Mouse (Mus musculus): Measurements from ENCODE around the gene Defb23. TPM values are rescaled to one million over a fixed set of nuclear protein-coding genes. Genes with fewer than 3 reads are reported as not detected.
A peak's percentile ranks its signal among the peaks of the same experiment; 100 is the strongest.
"Not testable (repeated sequence)": the region's sequence is repeated elsewhere in the genome, so short reads cannot be mapped to it uniquely, and the experiment has no call there.

The Defb23 gene
- total and polyA plus RNA-seq, 3 experiments: not detected

- Histone ChIP-seq H3K27ac (peak overlapping the region; percentile 71), H3K36me3 (ENCODE audit: control insufficient read depth, insufficient read depth, low read length) (no peaks in the 10 kb centered on the region), H3K27me3 (ENCODE audit: control insufficient read depth, insufficient read depth, low read length) (no peaks in the 10 kb centered on the region), H3K79me2 (replicated peaks; ENCODE audit: control insufficient read depth, insufficient read depth, low read length) (no peaks in the 10 kb centered on the region), H3K4me3 (no peak overlapping the region), H3K9ac (ENCODE audit: low read depth, low read length) (no peak overlapping the region), H3K4me1 (ENCODE audit: control insufficient read depth, insufficient read depth, low read length) (peaks cover 3% of the 10 kb centered on the region)
- WGBS: 59% methylated on average over 7 of the region's 7 CpGs
- TF ChIP-seq POLR2A (IDR thresholded peaks at IDR 0.05; ENCODE audit: insufficient read depth, low read depth, low read length) (no peak), CTCF (IDR thresholded peaks at IDR 0.05) (no peak), EP300 (IDR thresholded peaks at IDR 0.05; ENCODE audit: insufficient read depth, low read depth, low read length) (no peak)
- DNase-seq: peak; percentile 35 to 65
- intact Hi-C loops (cut with DNase I): loop anchor here (2.0 kb wide), 1 partner anchor 22 kb away; the partner anchor contains the start of genes 6820408C15Rik and Zcchc3
Observed at GRCm38 (mm10) chr2:152436405-152436901, 28.0 kb downstream of the Defb23 start.

GRCm38 (mm10) chr2:152428481-152428880 lies 35.9 kb downstream of the Defb23 start:
- H3K79me2 ChIP-seq (replicated peaks; ENCODE audit: control insufficient read depth, insufficient read depth, low read length); H3K36me3 ChIP-seq (ENCODE audit: control insufficient read depth, insufficient read depth, low read length); DNase-seq; H3K27ac ChIP-seq; H3K4me1 ChIP-seq (ENCODE audit: control insufficient read depth, insufficient read depth, low read length); H3K27me3 ChIP-seq (ENCODE audit: control insufficient read depth, insufficient read depth, low read length); intact Hi-C loops (cut with DNase I); H3K4me3 ChIP-seq; H3K9ac ChIP-seq (ENCODE audit: low read depth, low read length): not testable (repeated sequence)
- peak; percentile 28 for TF ChIP-seq CTCF (IDR thresholded peaks at IDR 0.05)
- WGBS: 80% methylated on average over 2 of the region's 2 CpGs

- intact Hi-C loops (cut with DNase I): no loop called here
- Histone ChIP-seq H3K4me1 (ENCODE audit: control insufficient read depth, insufficient read depth, low read length) (no peaks in the 10 kb centered on the region), H3K27me3 (ENCODE audit: control insufficient read depth, insufficient read depth, low read length) (no peaks in the 10 kb centered on the region), H3K36me3 (ENCODE audit: control insufficient read depth, insufficient read depth, low read length) (no peaks in the 10 kb centered on the region), H3K79me2 (replicated peaks; ENCODE audit: control insufficient read depth, insufficient read depth, low read length) (no peaks in the 10 kb centered on the region), H3K9ac (ENCODE audit: low read depth, low read length) (no peak overlapping the region), H3K27ac (no peak overlapping the region), H3K4me3 (no peak overlapping the region)
- DNase-seq: no peak
- 21% methylated on average over 12 of the region's 12 CpGs for WGBS
- TF ChIP-seq POLR2A (IDR thresholded peaks at IDR 0.05; ENCODE audit: insufficient read depth, low read depth, low read length): no peak
- TF ChIP-seq CTCF (IDR thresholded peaks at IDR 0.05): no peak
- no peak for TF ChIP-seq EP300 (IDR thresholded peaks at IDR 0.05; ENCODE audit: insufficient read depth, low read depth, low read length)
Observed at GRCm38 (mm10) chr2:152427493-152427892, 36.9 kb downstream of the Defb23 start.

- intact Hi-C loops (cut with DNase I): loop anchor here (2.0 kb wide), 2 partner anchors 19 to 21 kb away; no protein-coding TSS in a partner anchor
- TF ChIP-seq CTCF (IDR thresholded peaks at IDR 0.05) (no peak), EP300 (IDR thresholded peaks at IDR 0.05; ENCODE audit: insufficient read depth, low read depth, low read length) (no peak), POLR2A (IDR thresholded peaks at IDR 0.05; ENCODE audit: insufficient read depth, low read depth, low read length) (no peak)
- Histone ChIP-seq H3K9ac (ENCODE audit: low read depth, low read length) (no peak overlapping the region), H3K4me3 (no peak overlapping the region), H3K27me3 (ENCODE audit: control insufficient read depth, insufficient read depth, low read length) (no peaks in the 10 kb centered on the region), H3K79me2 (replicated peaks; ENCODE audit: control insufficient read depth, insufficient read depth, low read length) (no peaks in the 10 kb centered on the region), H3K4me1 (ENCODE audit: control insufficient read depth, insufficient read depth, low read length) (peaks cover 3% of the 10 kb centered on the region), H3K27ac (no peak overlapping the region), H3K36me3 (ENCODE audit: control insufficient read depth, insufficient read depth, low read length) (no peaks in the 10 kb centered on the region)
- DNase-seq: no peak
- WGBS: 97% methylated on average over 3 of the region's 3 CpGs
Observed at GRCm38 (mm10) chr2:152415786-152416185, 48.6 kb downstream of the Defb23 start.

- no peaks in the 10 kb centered on the region for H3K79me2 ChIP-seq (replicated peaks; ENCODE audit: control insufficient read depth, insufficient read depth, low read length)
- DNase-seq: no peak
- H3K27me3 ChIP-seq (ENCODE audit: control insufficient read depth, insufficient read depth, low read length): no peaks in the 10 kb centered on the region
- intact Hi-C loops (cut with DNase I): loop anchor here (2.0 kb wide), 2 partner anchors 18 to 22 kb away; no protein-coding TSS in a partner anchor
- no peaks in the 10 kb centered on the region for H3K36me3 ChIP-seq (ENCODE audit: control insufficient read depth, insufficient read depth, low read length)
- peak within 1 kb of the TSS; percentile 90 for H3K27ac ChIP-seq
- H3K9ac ChIP-seq (ENCODE audit: low read depth, low read length): peak within 1 kb of the TSS; percentile 93
- peaks cover 8% of the 10 kb centered on the region for H3K4me1 ChIP-seq (ENCODE audit: control insufficient read depth, insufficient read depth, low read length)
- peak within 1 kb of the TSS; percentile 61 for H3K4me3 ChIP-seq
- TF ChIP-seq CTCF (IDR thresholded peaks at IDR 0.05) (no peak), POLR2A (IDR thresholded peaks at IDR 0.05; ENCODE audit: insufficient read depth, low read depth, low read length) (no peak), EP300 (IDR thresholded peaks at IDR 0.05; ENCODE audit: insufficient read depth, low read depth, low read length) (no peak)
- WGBS: 30% methylated on average over 4 of the region's 4 CpGs
Observed at GRCm38 (mm10) chr2:152415287-152415686, 49.1 kb downstream of the Defb23 start, which contains the start of gene 6820408C15Rik. Gene 6820408C15Rik, plus strand, starts transcription at chr2:152415587.

GRCm38 (mm10) chr2:152414591-152415165 lies 49.7 kb downstream of the Defb23 start, which contains the start of gene Zcchc3:
Gene Zcchc3, minus strand, starts transcription at chr2:152415027.
- Histone ChIP-seq H3K79me2 (replicated peaks; ENCODE audit: control insufficient read depth, insufficient read depth, low read length) (no peaks in the 10 kb centered on the region), H3K9ac (ENCODE audit: low read depth, low read length) (peak within 1 kb of the TSS; percentile 93), H3K4me1 (ENCODE audit: control insufficient read depth, insufficient read depth, low read length) (peaks cover 8% of the 10 kb centered on the region), H3K27ac (peak within 1 kb of the TSS; percentile 90), H3K27me3 (ENCODE audit: control insufficient read depth, insufficient read depth, low read length) (no peaks in the 10 kb centered on the region), H3K36me3 (ENCODE audit: control insufficient read depth, insufficient read depth, low read length) (no peaks in the 10 kb centered on the region), H3K4me3 (peak within 1 kb of the TSS; percentile 61)
- peak; percentile 88 to 90 for DNase-seq
- WGBS: under 1% methylated on average over 65 of the region's 65 CpGs
- peak; percentile 77; the same call in 1 of the 2 replicates for TF ChIP-seq POLR2A (IDR thresholded peaks at IDR 0.05; ENCODE audit: insufficient read depth, low read depth, low read length)
- no peak for TF ChIP-seq CTCF (IDR thresholded peaks at IDR 0.05)
- intact Hi-C loops (cut with DNase I): loop anchor here (2.0 kb wide), 2 partner anchors 18 to 22 kb away; no protein-coding TSS in a partner anchor
